Mouse (Mus musculus) heart, embryonic 14.5 days (tissue): ENCODE results near the gene Hoxb5. TPM values are rescaled to one million over a fixed set of nuclear protein-coding genes. Genes with fewer than 3 reads are reported as not detected.

ENCODE experiments used
- ATAC-seq: fragments of 200-750 bp; cut with Nextera tagmentation; 2 replicates; pipeline ENCODE4 v1.8.0; 2017; ENCODE audit warnings: low read depth, moderate TSS enrichment; ENCODE audit not compliant: insufficient number of reproducible peaks, insufficient read depth, low FRiP score
- H3K27ac ChIP-seq, 2 experiments: fragments of 200-500 bp in 1 of 2; fragments of 300-500 bp in 1 of 2; sonication (generic) in 1 of 2; replicated peaks in 1 of 2; 2 replicates each; pipeline ENCODE4 v1.5.1; 2012 to 2014; ENCODE audit warnings: low read depth in 2 of 2, low read length in 2 of 2, control low read depth in 1 of 2, mild to moderate bottlenecking in 1 of 2, mixed read lengths in 1 of 2; ENCODE audit not compliant: control insufficient read depth in 1 of 2, insufficient read depth in 1 of 2
- H3K27me3 ChIP-seq: fragments of 300-500 bp; sonication (generic); 2 replicates; pipeline ENCODE4 v1.6.1; 2014; ENCODE audit warnings: mild to moderate bottlenecking, low read length, control low read depth; ENCODE audit not compliant: control insufficient read depth, insufficient read depth
- H3K36me3 ChIP-seq: fragments of 300-500 bp; sonication (generic); 2 replicates; pipeline ENCODE4 v1.6.1; 2014; ENCODE audit warnings: mild to moderate bottlenecking, control low read depth, low read length, mixed read lengths; ENCODE audit not compliant: control insufficient read depth, insufficient read depth
- H3K4me1 ChIP-seq, 2 experiments: fragments of 200-500 bp in 1 of 2; fragments of 300-500 bp in 1 of 2; sonication (generic) in 1 of 2; 2 replicates each; pipeline ENCODE4 v1.6.1; 2012 to 2014; ENCODE audit warnings: low read length in 2 of 2, control low read depth in 1 of 2, mixed read lengths in 1 of 2; ENCODE audit not compliant: control insufficient read depth in 2 of 2, insufficient read depth in 2 of 2
- H3K4me2 ChIP-seq: fragments of 300-500 bp; sonication (generic); 2 replicates; pipeline ENCODE4 v1.6.1; 2014; ENCODE audit warnings: mild to moderate bottlenecking, low read length
- H3K4me3 ChIP-seq, 2 experiments: fragments of 200-500 bp in 1 of 2; fragments of 300-500 bp in 1 of 2; sonication (generic) in 1 of 2; 2 replicates each; pipeline ENCODE4 v1.5.1; 2012 to 2014; ENCODE audit warnings: low read length in 2 of 2, mild to moderate bottlenecking in 2 of 2, control low read depth in 1 of 2, low read depth in 1 of 2, moderate library complexity in 1 of 2; ENCODE audit not compliant: control insufficient read depth in 1 of 2, insufficient read depth in 1 of 2
- H3K9ac ChIP-seq: fragments of 300-500 bp; sonication (generic); 2 replicates; pipeline ENCODE4 v1.6.1; 2014; ENCODE audit warnings: mild to moderate bottlenecking, low read length
- H3K9me3 ChIP-seq: fragments of 300-500 bp; sonication (generic); 2 replicates; pipeline ENCODE4 v1.6.1; 2016; ENCODE audit warnings: low read length, control low read depth; ENCODE audit not compliant: control insufficient read depth
- WGBS: fragments of 180-500 bp; shearing (Covaris S2); extraction: QIAGEN DNeasy Blood & Tissue Kit; methylation state at CpG from one replicate; pipeline ENCODE4 v1.1.7; 2014; 5-methylcytosine and 5-hydroxymethylcytosine counted together
- polyA plus RNA-seq: library from polyadenylated mRNA; unstranded; fragments of >200 nt; fragmentation: Nextera tagmentation; extraction: Ambion mirVana; gene quantifications from 2 replicates; pipeline ENCODE4 v1.2.1, GENCODE M21; 2014

Hoxb5 gene
- polyA plus RNA-seq, 1 experiment from 2014 or later, result 0.27 TPM

GRCm38 (mm10) chr11:96348141-96348928 is 45.2 kb downstream of the Hoxb5 start:
- H3K27ac ChIP-seq, result no peak overlapping the region
- ATAC-seq, result no peak
- H3K36me3 ChIP-seq, result no peaks in the 10 kb centered on the region
- H3K27me3 ChIP-seq, result peaks cover 95% of the 10 kb centered on the region
- H3K4me1 ChIP-seq, result no peaks in the 10 kb centered on the region; a peak in 1 of 4 replicates
- no peak overlapping the region for H3K4me3 ChIP-seq
- H3K4me2 ChIP-seq, result 0 out of 2 replicates have a peak overlapping the region, but pooled peaks have one; percentile 16
- WGBS, result 15% methylated on average over 21 of the region's 21 CpGs
- H3K9me3 ChIP-seq, result no peaks in the 10 kb centered on the region
- no peak overlapping the region for H3K9ac ChIP-seq

- Histone ChIP-seq H3K4me2 (no peak overlapping the region), H3K27ac (no peak overlapping the region), H3K9me3 (no peaks in the 10 kb centered on the region), H3K4me1 (no peaks in the 10 kb centered on the region; a peak in 1 of 4 replicates), H3K36me3 (no peaks in the 10 kb centered on the region), H3K4me3 (no peak overlapping the region), H3K9ac (no peak overlapping the region), H3K27me3 (peaks cover 93% of the 10 kb centered on the region)
- WGBS, result 65% methylated on average over 3 of the region's 3 CpGs
- no peak for ATAC-seq
Measured at GRCm38 (mm10) chr11:96348988-96349387, 45.9 kb downstream of the Hoxb5 start.

DNA sequence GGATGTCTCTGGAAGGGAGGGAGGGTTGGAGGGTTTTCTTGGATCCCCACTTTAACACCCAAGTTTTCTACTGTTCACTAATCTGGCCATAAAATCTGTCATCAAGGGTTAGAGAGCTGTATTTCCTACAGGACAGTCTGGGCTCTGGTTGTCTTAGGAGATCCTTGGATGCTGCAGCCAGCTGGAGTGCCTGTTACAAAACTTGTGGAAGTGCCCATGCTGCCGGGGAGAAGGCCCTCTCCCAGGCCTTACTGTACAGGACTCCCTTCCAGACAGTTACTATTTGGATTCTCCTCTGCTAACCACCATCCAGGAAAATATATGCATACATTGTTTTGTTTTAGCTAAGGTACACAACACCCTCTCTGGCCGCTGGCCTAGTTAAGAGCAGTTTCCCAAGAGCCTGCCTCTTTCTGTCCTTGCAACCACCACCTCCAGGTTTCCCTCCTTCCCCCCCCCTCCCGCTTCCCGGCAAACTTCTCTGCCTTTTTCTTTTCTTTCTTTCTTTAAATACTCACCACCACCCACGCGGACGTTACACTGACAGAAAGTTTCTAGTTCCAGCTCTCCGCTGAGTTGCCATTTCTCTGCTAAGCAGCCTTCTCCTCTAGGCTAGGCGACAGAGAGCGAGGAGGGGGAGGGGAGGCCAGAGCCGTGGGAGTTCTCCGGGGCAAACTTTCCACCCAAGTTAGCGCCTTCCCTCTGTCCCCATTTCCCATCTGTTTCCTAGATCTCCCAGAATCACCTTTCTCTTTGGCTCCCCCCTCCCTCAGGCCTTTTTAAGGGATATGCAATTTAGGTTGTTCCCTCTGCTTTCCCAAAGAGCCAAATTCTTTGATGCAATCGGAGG is 46.6 kb downstream of the Hoxb5 start:
- no peak overlapping the region for H3K4me3 ChIP-seq
- no peak overlapping the region for H3K4me2 ChIP-seq
- H3K36me3 ChIP-seq, result no peaks in the 10 kb centered on the region
- H3K4me1 ChIP-seq, result peaks cover 0 to 3% of the 10 kb centered on the region in 2 experiments; a peak in 3 of 4 replicates
- 24% methylated on average over 14 of the region's 14 CpGs for WGBS
- H3K9ac ChIP-seq, result no peak overlapping the region
- no peaks in the 10 kb centered on the region for H3K9me3 ChIP-seq
- no peak for ATAC-seq
- no peak overlapping the region for H3K27ac ChIP-seq
- H3K27me3 ChIP-seq, result peaks cover 93% of the 10 kb centered on the region

DNA sequence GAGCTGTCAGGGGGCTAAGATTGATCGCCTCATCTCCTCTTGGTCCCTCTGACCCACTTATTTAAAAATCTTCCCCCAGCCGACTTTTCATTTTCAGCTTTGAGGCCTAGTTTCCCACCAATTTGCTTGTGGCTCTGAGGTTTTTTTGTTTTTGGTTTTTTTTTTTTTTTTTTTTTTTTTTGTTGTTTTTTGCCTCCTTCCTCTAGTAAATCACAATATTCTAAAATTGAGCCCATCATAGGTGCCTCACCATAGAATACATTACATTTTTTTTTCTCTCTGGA is 47.1 kb downstream of the Hoxb5 start, which contains the start of gene Hoxb2:
Gene Hoxb2 (plus strand): TSS at position 185 of the 284 bp plus-strand sequence.
- H3K9ac ChIP-seq, result no peak within 1 kb of the TSS; the same call in 1 of the 2 replicates
- no peak within 1 kb of the TSS for H3K4me3 ChIP-seq
- no peaks in the 10 kb centered on the region for H3K9me3 ChIP-seq
- no peaks in the 10 kb centered on the region for H3K36me3 ChIP-seq
- WGBS, result 34% methylated on average over 2 of the region's 2 CpGs
- H3K4me1 ChIP-seq, result peaks cover 0 to 3% of the 10 kb centered on the region in 2 experiments; a peak in 3 of 4 replicates
- peaks cover 92% of the 10 kb centered on the region for H3K27me3 ChIP-seq
- ATAC-seq, result no peak
- peak within 1 kb of the TSS in 1 of 2 experiments; percentile 65; a peak in 1 of 4 replicates for H3K27ac ChIP-seq
- no peak within 1 kb of the TSS for H3K4me2 ChIP-seq

- H3K27me3 ChIP-seq, result peaks cover 91% of the 10 kb centered on the region
- peaks cover 0 to 3% of the 10 kb centered on the region in 2 experiments; a peak in 3 of 4 replicates for H3K4me1 ChIP-seq
- H3K9ac ChIP-seq, result no peak overlapping the region; the same call in 1 of the 2 replicates
- H3K4me2 ChIP-seq, result no peak overlapping the region
- 64% methylated on average over 2 of the region's 2 CpGs for WGBS
- ATAC-seq, result no peak
- no peaks in the 10 kb centered on the region for H3K9me3 ChIP-seq
- no peak overlapping the region for H3K4me3 ChIP-seq
- H3K27ac ChIP-seq, result no peak overlapping the region
- no peaks in the 10 kb centered on the region for H3K36me3 ChIP-seq
Measured at GRCm38 (mm10) chr11:96350791-96351190, 47.7 kb downstream of the Hoxb5 start.

DNA sequence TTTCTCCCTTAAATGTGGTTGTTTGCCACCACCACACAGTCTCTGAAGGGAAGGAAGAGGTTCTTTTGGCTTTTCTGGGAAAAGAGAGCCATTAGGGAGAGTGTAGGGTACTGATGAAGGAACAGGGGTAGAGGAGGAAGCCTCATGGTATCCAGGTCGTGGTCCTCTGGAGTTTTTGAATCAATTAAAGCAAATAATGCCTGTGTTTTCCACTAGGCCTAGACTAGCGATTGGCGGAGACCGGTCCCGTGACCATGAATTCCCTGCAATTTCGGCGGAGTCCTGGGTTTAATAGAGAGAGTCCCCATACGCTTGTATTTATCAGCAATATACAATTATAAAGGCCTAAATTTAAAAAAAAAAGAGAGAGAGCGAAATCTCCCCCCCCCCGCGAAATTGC is 48.2 kb downstream of the Hoxb5 start:
- no peaks in the 10 kb centered on the region for H3K9me3 ChIP-seq
- peak overlapping the region; percentile 62 for H3K9ac ChIP-seq

DNA sequence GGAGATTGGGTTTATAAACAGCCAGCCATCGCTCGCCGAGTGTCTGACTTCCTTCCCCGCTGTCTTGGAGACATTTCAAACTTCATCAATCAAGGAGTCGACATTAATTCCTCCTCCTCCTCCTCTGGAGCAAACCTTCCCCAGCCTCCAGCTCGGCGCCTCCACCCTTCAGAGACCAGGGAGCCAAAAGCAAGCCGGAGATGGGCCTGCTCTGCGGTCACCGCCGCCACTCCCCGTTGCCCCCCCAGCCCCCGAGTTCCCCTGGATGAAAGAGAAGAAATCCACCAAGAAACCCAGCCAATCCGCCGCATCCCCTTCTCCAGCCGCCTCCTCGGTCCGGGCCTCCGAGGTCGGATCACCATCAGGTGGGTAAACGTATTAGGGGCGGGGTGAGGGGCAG is 48.7 kb downstream of the Hoxb5 start:
- no peak for ATAC-seq
- Histone ChIP-seq H3K27ac (peak overlapping the region; percentile 50 to 65; a peak in 3 of 4 replicates), H3K27me3 (peaks cover 91% of the 10 kb centered on the region), H3K9ac (peak overlapping the region; percentile 62), H3K4me3 (peak overlapping the region; percentile 40 to 43), H3K9me3 (no peaks in the 10 kb centered on the region), H3K4me1 (peaks cover 0 to 3% of the 10 kb centered on the region in 2 experiments; a peak in 2 of 4 replicates), H3K36me3 (no peaks in the 10 kb centered on the region), H3K4me2 (peak overlapping the region; percentile 63)
- 3% methylated on average over 22 of the region's 22 CpGs for WGBS

More for the DNA sequence above, 48.2 kb downstream of the Hoxb5 start:
- H3K4me1 ChIP-seq, result peaks cover 0 to 3% of the 10 kb centered on the region in 2 experiments; a peak in 2 of 4 replicates
- no peak for ATAC-seq
- peak overlapping the region; percentile 63 for H3K4me2 ChIP-seq
- WGBS, result 28% methylated on average over 11 of the region's 11 CpGs
- H3K27ac ChIP-seq, result peak overlapping the region in 1 of 2 experiments; percentile 65; a peak in 1 of 4 replicates
- H3K27me3 ChIP-seq, result peaks cover 91% of the 10 kb centered on the region
- no peaks in the 10 kb centered on the region for H3K36me3 ChIP-seq
- H3K4me3 ChIP-seq, result peak overlapping the region in 1 of 2 experiments; percentile 40; a peak in 2 of 4 replicates
